Mouse (Mus musculus) cerebellum, adult (tissue): ENCODE results near the gene Gins3.
A peak's percentile ranks its signal among the peaks of the same experiment; 100 is the strongest.
"Not testable (repeated sequence)": the region's sequence is repeated elsewhere in the genome, so short reads cannot be mapped to it uniquely, and the experiment has no call there.

Source experiments
- ATAC-seq: cut with Nextera tagmentation; 2 replicates; pipeline ENCODE4 v1.9.2; 2017; ENCODE audit warnings: mild to moderate bottlenecking, moderate library complexity, mixed read lengths; ENCODE audit not compliant: insufficient number of reproducible peaks, low FRiP score, low TSS enrichment

The Gins3 gene

DNA sequence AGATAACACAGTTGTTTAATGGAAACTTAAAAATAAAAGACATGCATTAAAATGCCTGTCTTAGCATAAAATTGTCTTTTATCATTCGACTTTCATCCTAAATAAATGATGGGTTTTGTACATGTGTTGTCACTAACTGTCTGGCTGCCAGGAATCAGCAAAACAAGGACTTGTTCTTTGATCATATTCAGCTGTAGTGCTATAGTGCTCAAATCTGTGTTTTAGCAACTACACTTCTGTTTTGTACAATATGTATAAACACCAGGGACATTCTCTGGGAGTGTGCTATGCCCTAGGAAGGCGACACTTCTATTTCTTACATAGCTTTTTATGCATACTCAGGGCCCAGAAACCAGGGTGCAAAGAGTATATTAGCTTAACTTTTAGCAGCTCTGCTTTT, 11.7 kb downstream of the Gins3 start:
- no peak for ATAC-seq

DNA sequence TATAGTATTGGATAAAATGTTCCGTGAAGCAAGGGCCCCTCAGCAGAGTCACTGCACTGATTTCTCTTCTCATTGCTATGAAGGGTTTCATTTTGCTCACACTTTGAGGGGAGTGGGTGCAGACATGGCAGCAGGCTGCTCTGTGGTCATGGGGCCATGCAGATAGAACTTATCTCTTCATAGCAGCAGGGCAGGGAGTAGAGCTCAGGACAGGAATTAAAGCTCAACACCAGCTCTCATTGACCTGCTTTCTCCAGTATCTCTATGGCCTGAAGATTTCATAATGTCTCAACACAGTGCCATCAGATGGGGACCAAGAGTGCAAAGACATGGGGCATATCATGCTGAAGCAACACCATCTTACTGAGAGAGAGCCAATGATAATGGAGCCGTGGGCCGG, 15.0 kb downstream of the Gins3 start:
- no peak for ATAC-seq

DNA sequence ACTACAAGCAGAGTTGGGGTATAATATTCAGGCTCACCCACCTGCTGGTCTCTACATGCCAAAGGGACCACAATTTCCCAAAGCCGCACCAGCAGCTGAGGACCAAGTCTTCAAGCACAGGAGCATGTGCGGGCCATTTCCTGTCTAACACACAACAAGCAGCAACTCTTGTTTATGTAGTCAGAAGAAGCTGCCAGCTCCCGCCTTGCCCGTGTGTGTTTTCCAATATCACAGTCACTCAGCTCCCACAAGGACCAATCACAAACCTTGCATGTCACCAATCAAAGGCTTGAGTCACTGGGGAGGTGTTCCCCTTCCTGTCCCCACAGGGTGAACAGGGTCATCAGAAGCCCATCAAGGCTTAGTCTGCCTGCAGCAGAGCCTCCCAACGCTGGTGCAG, 20.1 kb downstream of the Gins3 start:
- ATAC-seq: no peak

DNA sequence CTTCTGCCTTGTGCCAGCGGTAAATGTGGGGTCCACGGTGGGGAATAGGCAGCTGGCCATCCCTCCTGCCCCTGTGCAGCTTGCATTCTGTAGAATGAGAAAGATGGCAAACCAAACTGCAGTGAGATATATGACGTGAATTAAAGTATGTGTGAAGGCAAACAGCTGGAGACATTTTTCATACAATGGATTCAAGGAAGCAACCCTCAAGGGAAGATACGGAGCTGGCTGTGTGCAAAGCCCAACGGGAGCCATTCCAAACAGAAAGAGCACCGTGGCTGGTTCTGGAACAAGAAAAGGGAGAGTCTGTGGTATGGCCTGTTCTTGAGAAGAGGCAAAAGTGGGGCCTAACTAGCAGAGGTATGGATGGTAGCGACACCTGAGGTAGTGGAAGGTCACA, 22.6 kb downstream of the Gins3 start:
- ATAC-seq: no peak

DNA sequence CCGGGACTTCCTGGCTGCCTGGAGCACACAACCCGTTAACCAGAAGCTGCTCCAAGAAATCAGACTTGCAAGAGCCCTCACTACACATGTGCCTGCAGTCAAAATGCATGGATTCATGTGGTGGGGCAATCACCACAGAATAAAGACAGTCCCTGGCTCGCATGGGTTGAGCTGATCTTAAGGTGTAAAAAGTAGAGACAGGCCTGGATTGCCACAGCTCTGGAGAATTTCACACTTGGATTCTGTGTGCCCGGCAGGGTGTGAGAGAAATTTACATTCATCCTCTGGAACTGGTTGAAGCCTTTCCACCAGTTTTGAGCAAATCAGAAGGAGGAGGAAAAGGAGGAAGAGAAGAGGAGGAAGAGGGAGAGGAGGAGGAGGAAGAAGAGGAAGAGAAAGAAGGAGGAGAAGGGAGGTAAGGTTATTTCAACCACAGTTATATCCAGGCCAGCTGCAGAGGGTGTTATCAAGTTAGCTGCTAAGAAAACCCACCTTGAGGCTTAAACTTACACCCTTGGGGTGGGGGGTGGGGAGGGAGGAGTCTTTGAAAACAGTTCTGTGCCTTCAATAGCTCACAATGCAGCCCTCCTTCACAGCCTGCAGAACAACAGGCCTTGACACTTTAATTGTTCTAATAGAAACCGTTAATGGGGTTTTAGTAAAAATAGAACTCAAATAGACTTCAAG, 23.2 kb downstream of the Gins3 start:
- ATAC-seq: no peak

DNA sequence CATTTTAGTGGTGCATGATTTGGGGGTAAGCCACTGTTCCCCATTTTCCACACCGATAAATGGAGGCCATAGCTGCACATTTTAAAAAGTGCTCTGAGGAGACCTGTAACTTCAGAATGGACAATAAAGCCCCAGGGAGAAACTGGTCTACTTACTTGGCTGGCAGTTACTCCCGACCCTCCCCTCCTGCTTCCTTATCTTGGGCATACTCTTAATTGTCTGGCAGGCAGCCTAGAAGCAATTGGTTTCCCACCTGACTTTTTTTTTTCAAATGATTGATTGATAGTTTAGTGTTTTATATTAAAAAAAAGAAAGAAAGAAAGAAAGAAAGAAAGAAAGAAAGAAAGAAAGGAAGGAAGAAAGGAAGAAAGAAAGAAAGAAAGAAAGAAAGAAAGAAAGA, 24.3 kb downstream of the Gins3 start:
- ATAC-seq: no peak

DNA sequence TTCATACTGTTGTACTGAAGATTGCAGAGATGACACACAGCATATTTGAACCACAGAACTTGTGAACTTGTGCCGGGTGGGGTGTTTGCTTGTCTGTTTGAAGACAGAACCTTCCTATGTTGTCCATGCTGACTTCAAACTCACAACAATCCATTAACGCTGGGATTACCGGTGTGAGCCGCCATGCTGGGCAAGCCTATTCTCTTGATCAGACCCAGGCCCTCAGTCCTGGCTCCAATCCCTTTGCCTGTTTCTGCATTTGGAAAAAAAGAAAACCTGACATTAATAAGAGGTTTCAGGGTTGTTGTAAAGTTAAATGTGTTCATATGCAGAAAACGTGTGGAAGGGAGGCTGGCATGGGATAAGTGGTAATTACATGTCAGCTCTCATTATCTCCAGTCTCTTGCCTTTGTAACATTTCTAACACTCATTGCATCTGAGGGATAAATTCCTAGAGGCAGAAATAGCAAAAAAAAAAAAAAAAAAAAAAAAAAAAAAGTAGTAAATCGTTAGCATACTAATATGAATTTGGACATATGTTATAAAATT, 27.2 kb downstream of the Gins3 start:
- ATAC-seq: no peak

DNA sequence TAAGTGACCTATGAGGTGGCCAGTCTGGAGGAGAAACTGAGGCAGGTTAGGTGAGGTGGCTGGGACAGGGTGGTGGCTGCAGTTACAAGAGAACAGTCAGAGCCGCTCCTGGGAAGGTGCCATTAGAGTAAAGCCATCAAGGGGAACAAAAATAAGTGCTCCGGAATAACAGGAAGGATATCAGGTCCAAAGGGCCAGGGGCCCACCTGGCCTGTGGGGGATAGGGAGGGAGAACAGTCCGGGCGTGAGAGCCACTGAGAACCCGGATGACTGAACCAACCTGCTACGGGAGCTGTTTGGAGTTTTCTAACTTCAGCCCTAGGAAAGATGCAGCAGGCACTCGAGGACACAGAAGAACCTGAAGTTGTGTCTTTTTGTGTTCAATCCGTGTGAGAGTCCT, 27.8 kb downstream of the Gins3 start:
- ATAC-seq: no peak

DNA sequence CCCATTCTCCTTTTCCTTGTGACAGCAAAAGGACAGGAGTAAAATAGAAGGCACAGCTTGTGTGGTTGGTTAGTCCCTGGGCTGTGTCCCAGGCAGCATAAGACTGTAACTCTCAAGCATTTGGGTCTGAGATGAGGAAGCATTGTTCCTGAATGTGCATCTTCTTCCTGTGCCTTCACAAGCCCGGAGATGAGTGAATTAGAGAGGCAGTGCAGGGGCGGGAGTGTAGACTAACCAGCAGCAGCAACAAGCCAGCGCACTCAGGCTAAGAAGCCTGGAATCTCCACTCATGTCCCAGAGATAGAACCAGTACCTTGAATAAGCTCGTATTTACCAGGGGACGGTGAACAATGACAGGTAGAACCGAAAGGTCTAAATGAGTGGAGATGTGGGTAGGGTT, 28.3 kb downstream of the Gins3 start:
- no peak for ATAC-seq

DNA sequence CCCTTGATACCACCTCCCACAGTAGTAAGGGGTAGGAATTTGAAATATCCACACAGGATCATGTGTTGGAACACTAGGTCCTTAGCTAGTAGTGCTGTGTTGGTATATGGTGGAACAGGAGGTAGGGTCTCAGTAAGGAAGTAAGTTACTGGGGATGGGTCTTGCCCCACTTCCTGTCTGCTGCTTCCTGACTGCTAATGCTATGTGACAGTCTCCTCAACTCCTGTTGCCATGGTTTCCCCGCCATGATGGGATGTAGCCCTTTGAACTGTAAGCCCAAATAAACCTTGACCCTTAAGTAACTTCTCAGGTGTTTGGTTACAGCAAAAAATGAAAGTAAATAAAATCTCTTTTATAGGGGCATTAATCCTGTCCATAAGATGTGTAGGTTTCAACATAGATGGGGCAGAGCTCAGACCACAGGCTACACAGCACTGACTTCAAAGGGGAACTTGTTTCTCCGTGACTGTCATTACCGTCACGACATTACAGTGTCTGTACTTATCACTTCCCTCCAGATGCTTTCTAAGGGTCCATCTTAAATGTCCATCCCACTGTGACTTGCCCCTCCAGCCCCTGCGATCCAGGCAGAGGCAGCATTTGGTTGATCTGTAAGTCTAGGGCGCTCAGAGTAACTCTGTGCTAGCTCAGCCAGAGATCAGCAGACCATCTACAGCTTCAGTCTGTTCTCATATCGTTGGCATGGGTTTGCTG, 29.8 kb downstream of the Gins3 start:
- ATAC-seq: no peak

DNA sequence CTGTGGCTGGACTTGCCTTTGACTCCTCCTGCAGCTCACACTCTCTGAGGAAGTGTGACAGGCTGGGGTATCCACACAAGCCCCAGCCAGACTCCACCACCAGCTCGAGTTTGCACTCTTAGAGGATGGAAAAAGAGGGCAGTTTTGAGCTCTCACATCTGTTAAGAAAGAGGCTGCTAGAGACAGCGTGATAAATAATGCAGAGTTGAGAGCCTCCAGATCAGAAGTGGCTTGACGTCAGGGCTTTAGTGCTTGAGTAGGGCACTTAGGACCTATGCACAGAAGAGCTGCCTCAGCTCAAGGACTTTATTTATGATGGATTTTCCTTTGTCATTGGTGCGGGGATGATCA, 30.3 kb downstream of the Gins3 start:
- ATAC-seq: no peak

DNA sequence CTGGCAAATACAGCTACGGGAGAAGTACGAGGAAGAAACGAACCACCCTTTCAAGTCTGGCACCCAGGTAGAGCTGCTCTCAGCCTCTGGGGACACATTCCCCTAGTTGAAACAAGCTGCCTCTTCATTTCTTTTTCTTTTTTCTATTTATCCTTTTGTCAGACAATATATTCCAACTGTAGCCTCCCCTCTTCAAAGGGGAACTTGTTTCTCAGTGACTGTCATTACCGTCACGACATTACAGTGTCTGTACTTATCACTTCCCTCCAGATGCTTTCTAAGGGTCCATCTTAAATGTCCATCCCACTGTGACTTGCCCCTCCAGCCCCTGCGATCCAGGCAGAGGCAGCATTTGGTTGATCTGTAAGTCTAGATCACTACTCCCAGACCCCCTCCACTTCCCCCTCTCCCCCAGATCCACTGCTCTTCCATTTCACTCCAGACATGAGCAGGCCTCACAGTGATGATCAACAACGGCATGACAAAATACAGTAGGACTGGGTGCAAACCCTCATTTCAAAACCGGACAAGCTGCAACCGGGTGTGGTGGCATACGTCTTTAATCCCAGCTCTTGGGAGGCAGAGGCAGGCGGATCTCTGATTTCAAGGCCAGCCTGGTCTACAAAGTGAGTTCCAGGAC, 32.7 kb downstream of the Gins3 start:
- not testable (repeated sequence) for ATAC-seq

DNA sequence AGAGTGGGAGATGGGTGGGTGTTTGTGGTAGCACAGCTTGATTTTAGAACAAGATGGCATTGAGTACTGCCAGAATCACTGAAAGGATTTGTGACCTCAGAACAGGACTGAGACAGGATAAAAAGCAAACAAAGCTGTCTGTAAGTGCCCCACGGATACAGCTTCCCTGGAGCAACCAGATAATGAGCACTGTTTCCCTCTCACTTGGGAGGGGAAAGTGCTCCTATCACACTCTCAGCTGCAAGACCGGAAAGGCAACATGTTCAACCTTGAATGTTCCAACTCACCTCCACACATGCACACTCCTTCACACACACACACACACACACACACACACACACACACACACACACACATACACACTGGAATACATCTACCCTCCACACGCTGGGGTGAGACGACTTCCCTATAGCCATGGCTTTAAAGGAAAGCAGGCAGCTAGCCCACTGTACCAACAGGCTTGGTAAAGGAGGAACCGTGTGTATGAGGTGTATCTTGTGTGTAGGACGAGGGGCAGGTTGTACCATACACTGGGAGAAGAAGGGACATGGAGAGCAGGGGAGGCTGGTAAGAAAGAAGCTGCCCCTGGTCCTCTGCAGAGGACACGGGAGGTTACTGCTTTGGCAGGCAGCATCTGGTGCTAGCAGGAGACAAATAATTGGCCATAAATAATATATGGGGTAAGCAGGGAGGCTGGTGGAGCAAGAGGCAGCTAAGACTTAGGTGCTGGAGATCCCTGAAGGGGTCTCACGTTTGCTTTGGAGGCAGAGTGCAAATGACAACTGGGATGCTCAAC, 35.1 kb downstream of the Gins3 start:
- ATAC-seq: no peak

DNA sequence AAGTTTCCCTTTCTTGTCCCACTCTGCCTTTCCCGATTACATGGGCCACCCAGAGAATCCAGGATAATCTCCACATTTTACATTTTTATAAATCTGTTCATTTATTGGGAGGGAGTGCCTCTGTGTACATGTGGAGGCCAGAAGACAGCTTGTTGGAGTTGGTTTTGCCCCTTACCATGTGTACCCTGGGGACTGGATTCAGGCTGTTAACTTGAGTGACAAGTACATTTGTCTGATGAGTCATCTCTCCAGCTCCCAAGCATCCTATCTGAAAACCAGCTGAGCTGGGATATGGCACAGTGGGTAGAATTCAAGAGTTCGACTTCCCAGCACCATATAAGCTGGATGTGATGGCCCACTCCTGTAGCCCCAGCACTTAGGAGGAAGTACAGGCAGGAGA, 36.7 kb downstream of the Gins3 start:
- ATAC-seq: no peak

DNA sequence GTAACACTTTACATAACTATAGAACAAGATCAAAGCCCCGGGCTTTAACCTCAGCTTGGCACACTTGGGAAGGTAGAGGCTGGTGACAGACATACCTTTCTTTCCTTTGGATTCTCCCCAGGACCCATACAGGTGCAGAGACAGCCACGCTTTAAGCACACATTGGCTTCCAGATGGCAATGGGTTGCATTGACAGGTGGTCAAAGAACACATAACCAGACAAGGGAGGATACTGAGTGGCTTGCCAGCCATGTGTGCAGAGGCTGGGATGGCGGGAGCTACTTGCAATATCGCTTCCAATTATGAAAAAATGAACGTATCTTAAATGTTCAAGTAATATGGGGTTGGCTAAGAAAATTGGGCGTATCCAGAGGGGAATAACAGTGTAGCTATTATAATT, 38.6 kb downstream of the Gins3 start:
- ATAC-seq: no peak

DNA sequence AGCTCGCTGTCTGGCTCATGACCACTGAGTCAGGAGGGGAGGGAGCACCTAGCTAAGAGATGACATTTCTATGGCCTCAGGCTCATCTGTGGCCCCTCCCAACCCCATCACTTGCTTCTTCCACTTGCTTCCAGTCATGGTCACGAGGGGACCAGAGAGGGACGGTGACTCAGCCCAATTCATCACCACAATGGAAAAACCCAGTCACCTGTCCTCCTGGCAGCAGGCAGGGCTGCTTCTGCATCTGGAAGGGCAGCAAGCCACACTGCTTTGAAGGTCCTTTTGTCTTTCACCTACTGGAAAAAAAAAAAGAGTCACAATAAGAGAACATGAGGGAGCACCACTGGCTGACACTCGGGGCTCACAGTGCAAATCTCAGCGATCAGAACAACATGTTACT, 39.6 kb downstream of the Gins3 start:
- ATAC-seq: no peak

DNA sequence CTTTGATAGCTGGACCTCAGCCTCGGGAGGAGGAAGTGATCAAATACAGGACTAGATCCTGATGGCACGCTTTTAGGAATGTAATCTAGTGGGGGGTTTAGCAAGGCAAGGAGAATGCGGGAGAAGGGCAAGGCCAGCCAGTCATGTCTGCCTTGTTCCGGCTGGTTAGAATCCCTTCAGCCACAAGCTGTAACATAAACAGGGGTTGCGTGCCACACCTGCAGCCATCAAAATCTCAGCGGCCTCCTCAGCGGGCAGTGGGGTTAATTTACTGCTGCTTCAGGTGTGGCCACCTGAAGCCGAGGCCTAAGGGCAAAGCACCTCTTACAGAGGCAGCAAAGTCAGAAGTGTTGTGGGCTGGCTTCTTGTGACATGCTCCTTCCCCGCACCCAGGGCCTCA, 43.4 kb downstream of the Gins3 start, which contains the start of gene Ndrg4:
Gene Ndrg4 (plus strand): TSS at position 350 of the 400 bp plus-strand sequence.
- ATAC-seq: no peak

DNA sequence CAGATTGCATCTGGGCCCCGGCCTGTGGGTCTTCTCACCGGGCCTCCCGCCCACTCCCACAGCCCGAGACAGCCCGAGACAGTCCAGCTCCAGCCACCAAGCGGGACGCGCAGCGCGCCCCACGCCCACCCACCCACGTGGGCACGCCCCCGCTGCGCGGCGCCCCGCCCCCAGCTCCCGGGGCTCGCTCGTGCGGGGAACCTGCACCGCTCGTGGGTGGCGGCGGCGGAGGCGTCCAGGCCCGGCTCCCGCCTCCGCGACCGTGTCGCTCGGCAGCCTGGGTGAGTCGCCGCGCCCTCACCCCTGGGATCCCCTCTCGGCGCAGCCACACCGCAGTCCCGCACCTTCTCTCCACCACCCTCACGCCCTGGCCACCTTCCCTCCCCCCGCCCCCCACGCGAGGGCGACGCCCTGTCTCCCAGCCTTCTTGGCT, 44.4 kb downstream of the Gins3 start:
- peak; percentile 29; the same call in 1 of the 2 replicates for ATAC-seq

DNA sequence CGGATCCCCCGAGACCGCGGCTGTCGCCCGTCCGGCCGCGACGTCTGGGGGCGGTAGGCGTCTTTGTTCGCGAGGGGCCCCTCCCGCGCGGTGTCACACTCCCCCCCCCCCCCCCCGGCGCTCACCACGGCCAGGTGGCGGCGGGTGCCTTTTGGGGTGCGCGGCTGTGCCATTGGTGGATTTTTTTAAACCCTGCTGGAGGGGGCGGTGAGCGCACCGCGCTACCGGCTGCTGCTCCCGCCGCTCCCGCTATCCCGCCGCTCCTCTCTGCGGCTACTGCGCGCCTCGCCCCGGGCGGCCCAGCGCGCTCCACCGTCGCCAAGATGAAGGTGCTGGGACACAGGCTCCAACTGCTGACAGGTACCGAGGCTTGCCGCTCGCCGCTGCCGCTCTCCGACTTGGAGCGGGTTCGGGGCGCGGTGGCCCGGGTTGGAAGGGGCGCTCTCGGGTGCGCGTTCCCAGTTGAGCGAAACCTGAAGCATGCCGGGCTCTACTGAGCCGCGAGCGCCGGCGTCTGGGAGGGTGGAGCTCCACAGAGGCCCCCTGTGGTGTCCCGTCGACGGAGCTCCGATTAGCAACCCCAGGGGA, 44.9 kb downstream of the Gins3 start:
- ATAC-seq: peak; percentile 18; the same call in 1 of the 2 replicates

DNA sequence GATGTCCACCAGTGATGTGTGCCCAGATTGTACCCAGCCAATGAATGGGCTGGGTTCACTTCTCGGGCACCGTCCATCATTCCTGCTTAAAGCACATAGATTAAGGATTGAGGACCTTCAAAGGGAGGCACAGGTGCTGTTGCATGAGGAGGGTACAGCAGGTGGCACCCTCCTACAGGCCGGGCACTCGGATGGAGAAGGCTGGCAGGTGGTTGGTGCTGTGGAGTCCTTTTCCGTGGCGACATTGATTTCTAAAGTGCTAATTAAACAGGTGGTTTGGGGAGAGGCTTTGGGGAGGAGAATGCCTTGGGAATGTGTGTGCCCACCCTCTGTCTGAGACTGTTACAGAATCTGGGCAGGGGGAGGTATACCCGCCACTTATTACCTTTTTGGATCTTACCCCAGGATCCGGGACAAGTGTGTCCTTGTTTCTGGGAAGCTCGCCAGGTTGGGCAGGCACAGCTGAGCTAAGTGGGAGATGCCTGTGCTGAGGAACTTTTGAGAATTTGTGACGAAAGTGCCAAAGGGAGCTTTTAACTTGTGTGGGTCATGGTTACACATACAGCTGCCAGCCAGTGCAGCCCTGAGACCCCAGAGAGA, 54.9 kb downstream of the Gins3 start:
- ATAC-seq: no peak
